ENCODE assay signal across 17 mouse cellular contexts in the genomic region with DNA sequence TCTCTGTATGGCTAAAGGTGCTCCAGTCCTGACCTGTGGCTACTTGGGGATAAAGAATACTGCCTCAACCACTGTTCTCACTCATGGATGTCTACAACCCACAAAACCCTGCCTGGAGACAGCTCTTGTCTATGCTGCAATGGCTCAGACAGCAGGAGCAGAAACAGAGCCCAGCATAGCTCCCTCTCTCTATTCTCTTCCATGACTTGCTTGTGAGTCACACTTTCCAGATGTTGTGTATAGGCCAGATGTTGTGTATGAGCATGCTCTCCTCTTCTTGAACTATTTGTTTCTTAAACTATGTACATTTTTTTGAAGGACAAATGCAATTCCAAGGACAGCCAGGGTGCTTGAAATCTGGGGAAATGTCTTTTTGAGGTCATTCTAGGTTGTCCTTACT.
"Had no signal": no experiment of that assay in that cellular context is flagged by ENCODE, and none has a peak within 500 bp of the region (broad histone marks: within the 10 kb centered on the region; RNA-seq: fewer than 3 reads in every experiment).

No protein-coding gene starts in this region.

- ATAC-seq: liver, postnatal 0 days; midbrain, embryonic 13.5 days; midbrain, embryonic 15.5 days had no signal

- H3K36me3 ChIP-seq: lung, embryonic 15.5 days; midbrain, embryonic 13.5 days; midbrain, embryonic 15.5 days; neural tube, embryonic 12.5 days; stomach, embryonic 15.5 days had no signal

- H3K9ac ChIP-seq: liver, postnatal 0 days; lung, embryonic 15.5 days; midbrain, embryonic 13.5 days; midbrain, embryonic 15.5 days; neural tube, embryonic 12.5 days; stomach, embryonic 15.5 days had no signal

- H3K27ac ChIP-seq: lung, embryonic 15.5 days; macrophage; midbrain, embryonic 13.5 days; midbrain, embryonic 15.5 days; neural tube, embryonic 12.5 days; stomach, embryonic 15.5 days; stomach, postnatal 0 days had no signal

- H3K27me3 ChIP-seq: lung, embryonic 15.5 days; megakaryocyte, embryonic 14.5 days; midbrain, embryonic 13.5 days; midbrain, embryonic 15.5 days; neural tube, embryonic 12.5 days; stomach, embryonic 15.5 days had no signal

- H3K9me3 ChIP-seq: lung, embryonic 15.5 days; megakaryocyte, embryonic 14.5 days; midbrain, embryonic 13.5 days; midbrain, embryonic 15.5 days; neural tube, embryonic 12.5 days; stomach, embryonic 15.5 days had no signal

- H3K4me2 ChIP-seq: lung, embryonic 15.5 days; midbrain, embryonic 11.5 days; midbrain, embryonic 13.5 days; midbrain, embryonic 15.5 days; neural tube, embryonic 12.5 days; stomach, embryonic 15.5 days had no signal

- H3K4me3 ChIP-seq: lung, embryonic 15.5 days; megakaryocyte, embryonic 14.5 days; midbrain, embryonic 13.5 days; midbrain, embryonic 15.5 days; neural tube, embryonic 12.5 days; stomach, embryonic 15.5 days had no signal

- DNase-seq: liver, postnatal 0 days; lung, adult 2 months; lung, postnatal 10 days; lung, postnatal 36 days; right cerebral cortex, postnatal 14 days; thymus, adult 2 months; thymus, postnatal 25 days; thymus, postnatal 4 days had no signal

- H3K4me1 ChIP-seq: lung, embryonic 15.5 days; midbrain, embryonic 13.5 days; midbrain, embryonic 15.5 days; neural tube, embryonic 12.5 days; stomach, embryonic 15.5 days had no signal
